Mouse (Mus musculus): ENCODE results near the gene Slc39a9.

DNA sequence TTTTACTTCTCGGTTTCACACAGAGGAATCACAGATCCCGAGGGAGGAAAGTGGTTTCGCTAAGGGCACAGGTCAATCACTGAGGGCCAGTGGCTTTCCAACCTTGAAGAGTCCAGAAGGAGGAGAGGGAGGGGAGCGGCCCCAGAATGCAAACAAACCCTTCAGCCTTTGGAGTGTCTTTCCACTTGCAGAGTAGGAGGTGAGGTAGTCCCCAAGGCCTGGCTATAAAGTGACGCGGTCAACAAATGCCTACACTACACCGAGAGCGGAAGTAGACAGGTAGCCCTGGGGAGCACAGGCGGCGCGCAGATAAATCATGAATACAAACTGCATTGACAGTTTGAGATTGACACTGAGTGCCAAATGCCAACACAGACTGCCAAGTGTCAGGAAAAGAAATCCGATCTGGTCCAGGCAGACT is 48.0 kb downstream of the Slc39a9 start:
- no peak for TF ChIP-seq CTCF (IDR thresholded peaks at IDR 0.05; ENCODE audit: control insufficient read depth, insufficient read depth, low read length)
- TF ChIP-seq POLR2A (IDR thresholded peaks at IDR 0.05; ENCODE audit: borderline replicate concordance, control insufficient read depth, low read depth, low read length): no peak

Data from bone marrow, adult 2 months (tissue).